Mouse (Mus musculus) kidney, postnatal 0 days (tissue): ENCODE data around the gene Mapkap1. TPM values are rescaled to one million over a fixed set of nuclear protein-coding genes. Genes with fewer than 3 reads are reported as not detected.

ENCODE experiments used
- ATAC-seq: fragments of 200-750 bp; cut with Nextera tagmentation; replicated peaks from 2 replicates; pipeline ENCODE4 v1.8.0; 2017; ENCODE audit warnings: low read depth, moderate number of reproducible peaks, moderate TSS enrichment, moderate library complexity; ENCODE audit not compliant: low FRiP score
- DNase-seq: peaks from one replicate; pipeline ENCODE4 v3.0.0-alpha.2; 2016; ENCODE audit warnings: low spot score
- H3K27ac ChIP-seq: fragments of 300-500 bp; sonication (generic); 2 replicates; pipeline ENCODE4 v1.5.1; 2014; ENCODE audit warnings: mild to moderate bottlenecking
- H3K27me3 ChIP-seq: fragments of 300-500 bp; sonication (generic); 2 replicates; pipeline ENCODE4 v1.6.1; 2014; ENCODE audit warnings: low read length, mixed read lengths; ENCODE audit not compliant: insufficient read depth
- H3K36me3 ChIP-seq: fragments of 300-500 bp; sonication (generic); 2 replicates; pipeline ENCODE4 v1.6.1; 2014; ENCODE audit warnings: low read length, mixed read lengths; ENCODE audit not compliant: insufficient read depth
- H3K4me1 ChIP-seq: fragments of 300-500 bp; sonication (generic); replicated peaks from 2 replicates; pipeline ENCODE4 v1.6.1; 2014; ENCODE audit warnings: antibody characterized with exemption, low read length, mixed read lengths; ENCODE audit not compliant: insufficient read depth
- H3K4me2 ChIP-seq: fragments of 300-500 bp; sonication (generic); 2 replicates; pipeline ENCODE4 v1.6.1; 2014; ENCODE audit warnings: mild to moderate bottlenecking, low read length, moderate library complexity, mixed read lengths
- H3K4me3 ChIP-seq: fragments of 300-500 bp; sonication (generic); replicated peaks from 2 replicates; pipeline ENCODE4 v1.5.1; 2014; ENCODE audit warnings: low read depth, low read length
- H3K9ac ChIP-seq: fragments of 300-500 bp; sonication (generic); 2 replicates; pipeline ENCODE4 v1.6.1; 2014; ENCODE audit warnings: low read depth, low read length
- H3K9me3 ChIP-seq: fragments of 300-500 bp; sonication (generic); replicated peaks from 2 replicates; pipeline ENCODE4 v1.6.1; 2016; ENCODE audit warnings: low read length, inconsistent platforms, mixed read lengths
- CTCF ChIP-seq: IDR thresholded peaks from 2 replicates; pipeline ENCODE4 v1.5.1; 2016; ENCODE audit warnings: antibody characterized with exemption, low read depth, mild to moderate bottlenecking, moderate library complexity
- WGBS: fragments of 180-500 bp; shearing (Covaris S2); extraction: QIAGEN DNeasy Blood & Tissue Kit; methylation state at CpG from one replicate; pipeline ENCODE4 v1.1.7; 2014; 5-methylcytosine and 5-hydroxymethylcytosine counted together
- polyA plus RNA-seq: library from polyadenylated mRNA; unstranded; fragments of >200 nt; fragmentation: Nextera tagmentation; extraction: Ambion mirVana; gene quantifications from 2 replicates; pipeline ENCODE4 v1.2.1, GENCODE M21; 2015

The Mapkap1 gene
- polyA plus RNA-seq, 1 experiment from 2014 or later, result 92.3 TPM

GRCm38 (mm10) chr2:34638955-34639650 lies 232.5 kb downstream of the Mapkap1 start:
- Histone ChIP-seq H3K4me2 (peak overlapping the region; percentile 62), H3K36me3 (no peaks in the 10 kb centered on the region), H3K4me3 (peak overlapping the region; percentile 25), H3K4me1 (peaks cover 4% of the 10 kb centered on the region; the same call in 1 of the 2 replicates), H3K9me3 (no peaks in the 10 kb centered on the region), H3K27me3 (no peaks in the 10 kb centered on the region), H3K27ac (no peak overlapping the region), H3K9ac (no peak overlapping the region)
- peak; percentile 92 for TF ChIP-seq CTCF
- peak; percentile 95 for DNase-seq
- peak; percentile 38; the same call in 1 of the 2 replicates for ATAC-seq
- WGBS, result 11% methylated on average over 37 of the region's 37 CpGs

GRCm38 (mm10) chr2:34639725-34640124 lies 233.2 kb downstream of the Mapkap1 start:
- H3K4me3 ChIP-seq, result no peak overlapping the region
- no peaks in the 10 kb centered on the region for H3K27me3 ChIP-seq
- H3K9me3 ChIP-seq, result no peaks in the 10 kb centered on the region
- no peak overlapping the region for H3K9ac ChIP-seq
- H3K4me2 ChIP-seq, result no peak overlapping the region
- H3K36me3 ChIP-seq, result no peaks in the 10 kb centered on the region
- H3K4me1 ChIP-seq, result peaks cover 4% of the 10 kb centered on the region; the same call in 1 of the 2 replicates
- DNase-seq (no peak), ATAC-seq (0 out of 2 replicates have a peak, but pooled peaks have one; percentile 27)
- no peak overlapping the region for H3K27ac ChIP-seq
- no peak for TF ChIP-seq CTCF
- 59% methylated on average over 5 of the region's 5 CpGs for WGBS

GRCm38 (mm10) chr2:34642351-34642750 lies 235.8 kb downstream of the Mapkap1 start:
- Histone ChIP-seq H3K36me3 (no peaks in the 10 kb centered on the region), H3K4me1 (peaks cover 10% of the 10 kb centered on the region; the same call in 1 of the 2 replicates), H3K4me3 (no peak overlapping the region), H3K27me3 (no peaks in the 10 kb centered on the region), H3K27ac (no peak overlapping the region), H3K9ac (no peak overlapping the region), H3K4me2 (no peak overlapping the region), H3K9me3 (no peaks in the 10 kb centered on the region)
- no peak for ATAC-seq
- DNase-seq, result peak; percentile 30
- peak; percentile 63 for TF ChIP-seq CTCF
- WGBS, result 40% methylated on average over 2 of the region's 2 CpGs

GRCm38 (mm10) chr2:34644571-34645526 lies 238.3 kb downstream of the Mapkap1 start:
- peaks cover 10% of the 10 kb centered on the region; the same call in 1 of the 2 replicates for H3K4me1 ChIP-seq
- no peak overlapping the region for H3K4me3 ChIP-seq
- no peaks in the 10 kb centered on the region for H3K9me3 ChIP-seq
- TF ChIP-seq CTCF, result peak; percentile 72
- no peaks in the 10 kb centered on the region for H3K36me3 ChIP-seq
- ATAC-seq (no peak), DNase-seq (peak; percentile 57)
- 46% methylated on average over 22 of the region's 22 CpGs for WGBS
- no peak overlapping the region for H3K27ac ChIP-seq
- H3K27me3 ChIP-seq, result no peaks in the 10 kb centered on the region
- H3K4me2 ChIP-seq, result no peak overlapping the region
- no peak overlapping the region for H3K9ac ChIP-seq

GRCm38 (mm10) chr2:34645851-34646540 lies 239.4 kb downstream of the Mapkap1 start:
- Histone ChIP-seq H3K27ac (no peak overlapping the region), H3K4me1 (peaks cover 10% of the 10 kb centered on the region; the same call in 1 of the 2 replicates), H3K9ac (peak overlapping the region; percentile 47; the same call in 1 of the 2 replicates), H3K36me3 (no peaks in the 10 kb centered on the region), H3K9me3 (no peaks in the 10 kb centered on the region), H3K4me2 (peak overlapping the region; percentile 81), H3K4me3 (peak overlapping the region; percentile 38), H3K27me3 (no peaks in the 10 kb centered on the region)
- WGBS, result 10% methylated on average over 21 of the region's 21 CpGs
- ATAC-seq (peak; percentile 90; the same call in 1 of the 2 replicates), DNase-seq (peak; percentile 81)
- TF ChIP-seq CTCF, result no peak

- no peak overlapping the region for H3K27ac ChIP-seq
- H3K9me3 ChIP-seq, result no peaks in the 10 kb centered on the region
- 13% methylated on average over 5 of the region's 5 CpGs for WGBS
- no peaks in the 10 kb centered on the region for H3K27me3 ChIP-seq
- H3K36me3 ChIP-seq, result no peaks in the 10 kb centered on the region
- H3K4me2 ChIP-seq, result peak overlapping the region; percentile 81
- no peak overlapping the region for H3K9ac ChIP-seq
- TF ChIP-seq CTCF, result no peak
- ATAC-seq (no peak; the same call in 1 of the 2 replicates), DNase-seq (no peak)
- H3K4me1 ChIP-seq, result peaks cover 10% of the 10 kb centered on the region; the same call in 1 of the 2 replicates
- peak overlapping the region; percentile 38 for H3K4me3 ChIP-seq
These were observed 239.9 kb downstream of the Mapkap1 start for GRCm38 (mm10) chr2:34646541-34646865.
